Mouse (Mus musculus): Measurements from ENCODE around the gene Olfr76.
"Not testable (repeated sequence)": the region's sequence is repeated elsewhere in the genome, so short reads cannot be mapped to it uniquely, and the experiment has no call there.

Olfr76 gene

GRCm38 (mm10) chr19:12123103-12123502 lies at the start of gene Olfr76:
Gene Olfr76, minus strand, starts transcription at chr19:12123203.
- no peak for DNase-seq (ENCODE audit: low spot score in 2 of 2)

DNA sequence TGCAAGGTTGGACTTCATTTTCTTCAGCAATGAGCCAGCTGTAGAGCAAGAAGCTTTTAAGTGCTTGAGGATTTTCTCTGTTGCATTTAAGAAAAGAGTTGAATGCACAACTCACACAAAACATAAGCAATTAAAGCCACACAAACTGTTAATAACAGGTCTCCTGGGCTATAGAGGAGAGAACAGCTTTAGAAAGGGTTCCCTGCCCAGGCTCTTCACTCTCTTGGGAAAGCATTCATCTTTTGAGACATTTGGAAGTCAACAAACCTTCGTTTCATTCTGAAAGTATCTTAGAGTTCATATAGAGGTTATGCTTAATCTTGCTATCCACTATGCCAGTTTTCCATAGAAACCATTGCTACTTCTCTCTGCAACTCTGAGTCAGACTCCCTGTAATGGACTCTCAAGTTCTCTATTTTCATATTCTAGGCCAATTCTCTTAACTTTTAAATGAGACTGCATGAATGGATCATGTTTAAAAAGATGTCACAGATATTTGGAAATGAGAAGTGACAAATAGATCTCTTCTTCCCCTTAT lies 47.1 kb upstream of the Olfr76 start, which contains the start of gene Olfr1555-ps1:
Olfr1555-ps1 (minus strand) TSS at position 51 of the 538 bp plus-strand sequence.
- not testable (repeated sequence) for DNase-seq (ENCODE audit: low spot score in 2 of 2)

GRCm38 (mm10) chr19:12145452-12145851 lies 22.4 kb upstream of the Olfr76 start:
- no peak for DNase-seq (ENCODE audit: low spot score in 2 of 2)

DNA sequence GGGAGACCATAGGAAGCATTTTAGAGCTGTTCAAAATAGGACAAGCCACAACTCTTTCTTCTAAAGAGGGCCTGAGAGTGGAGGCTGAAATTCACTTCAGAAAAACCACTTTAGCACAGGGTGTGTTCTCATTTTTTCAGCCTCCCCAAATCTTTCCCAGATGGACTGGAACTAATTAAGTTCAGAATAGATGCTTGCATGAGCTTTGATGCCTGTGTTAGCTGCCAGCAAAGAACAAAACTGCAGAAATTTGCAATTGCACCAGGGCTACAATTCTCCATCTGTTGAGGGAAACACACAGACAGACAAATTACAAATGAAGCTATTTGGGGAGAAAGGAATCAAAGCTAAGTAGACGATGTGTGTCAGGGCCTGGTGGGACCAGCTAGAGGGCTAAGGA lies 20.4 kb upstream of the Olfr76 start:
- no peak for DNase-seq (ENCODE audit: low spot score in 2 of 2)

DNA sequence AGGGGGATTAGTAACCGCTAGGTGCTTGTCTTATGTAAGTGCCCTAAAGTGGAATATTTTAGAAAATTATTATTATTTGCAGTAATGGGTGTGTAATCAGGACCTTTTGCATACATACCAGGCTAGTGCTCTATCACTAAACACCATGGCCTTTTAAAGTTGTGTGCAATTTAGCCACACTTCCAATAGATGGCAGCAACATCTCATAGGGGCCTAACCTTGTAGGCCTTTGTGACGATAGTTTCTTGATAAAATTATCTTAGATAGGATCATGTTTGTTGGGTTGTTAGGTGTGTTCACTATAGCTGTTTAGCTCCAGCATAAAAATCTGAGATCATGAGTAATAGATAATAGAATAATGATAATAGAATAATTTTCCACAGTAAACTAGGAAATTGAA lies 11.3 kb upstream of the Olfr76 start:
- no peak for DNase-seq (ENCODE audit: low spot score in 2 of 2)

DNA sequence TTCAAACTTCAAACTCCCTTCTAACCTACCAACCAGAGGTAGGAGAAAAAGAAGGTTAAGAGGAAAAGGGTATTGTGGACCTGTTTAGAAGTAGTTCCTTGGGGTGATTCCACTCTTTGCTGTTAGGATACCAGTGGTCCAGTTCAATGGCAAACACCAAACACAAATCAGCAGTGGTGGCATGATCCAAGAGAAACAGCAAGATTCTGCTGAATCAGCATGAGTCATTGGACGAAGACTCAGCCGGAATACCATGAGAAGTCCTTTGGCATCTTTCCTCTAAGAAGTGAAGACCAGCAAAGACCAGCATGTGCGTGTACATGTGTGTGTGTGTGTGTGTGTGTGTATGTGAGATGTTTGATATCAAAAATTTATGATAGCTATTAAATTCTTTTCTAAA lies 6.5 kb downstream of the Olfr76 start:
- DNase-seq (ENCODE audit: low spot score in 2 of 2) = no peak

GRCm38 (mm10) chr19:12115797-12116196 lies 7.2 kb downstream of the Olfr76 start, which contains the start of gene Olfr1428:
Gene Olfr1428, minus strand, starts transcription at chr19:12115897.
- DNase-seq (ENCODE audit: low spot score in 2 of 2) = no peak

- DNase-seq (ENCODE audit: low spot score in 2 of 2) = no peak
Observed at GRCm38 (mm10) chr19:12113807-12114206, 9.2 kb downstream of the Olfr76 start.

DNA sequence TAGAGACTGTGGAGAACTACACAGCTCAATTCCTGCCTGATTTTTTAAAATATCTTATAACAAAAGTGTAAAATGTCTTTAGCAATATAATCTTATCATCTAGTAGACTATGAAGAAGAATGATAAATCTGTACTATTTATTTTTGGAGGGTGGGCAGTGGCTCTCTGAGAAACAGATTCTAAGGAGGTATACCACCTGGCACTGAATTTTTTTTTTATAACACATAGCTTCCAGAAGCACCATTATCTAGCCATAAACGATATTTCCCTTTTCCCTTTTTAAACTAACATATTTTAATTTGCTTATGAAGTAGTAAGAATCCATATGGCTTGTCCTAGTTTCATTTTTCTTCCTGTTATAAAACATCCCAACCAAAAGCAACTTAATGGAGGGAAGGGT lies 18.5 kb downstream of the Olfr76 start:
- DNase-seq (ENCODE audit: low spot score in 2 of 2) = no peak

DNA sequence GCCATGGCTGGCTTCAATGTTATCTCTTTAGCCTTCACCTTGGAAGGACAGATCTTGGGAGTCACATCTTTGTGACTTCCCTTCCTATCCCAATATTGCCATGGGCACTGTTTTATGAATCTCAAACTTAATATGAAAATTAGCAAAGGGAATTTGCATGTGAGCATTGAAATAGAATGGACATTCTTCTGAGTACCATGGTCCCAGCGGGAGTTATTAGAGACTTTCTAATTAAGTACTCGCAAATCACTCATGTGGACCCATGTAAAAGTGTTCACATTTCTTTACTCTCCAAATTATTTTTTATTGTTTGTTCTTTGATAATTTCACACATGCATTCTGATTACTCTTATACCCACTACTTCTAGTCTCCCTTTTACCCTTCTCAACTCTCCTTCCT lies 19.8 kb downstream of the Olfr76 start, which contains the start of gene Olfr1427:
Olfr1427 (minus strand) TSS at position 101 of the 400 bp plus-strand sequence.
- no peak for DNase-seq (ENCODE audit: low spot score in 2 of 2)

DNA sequence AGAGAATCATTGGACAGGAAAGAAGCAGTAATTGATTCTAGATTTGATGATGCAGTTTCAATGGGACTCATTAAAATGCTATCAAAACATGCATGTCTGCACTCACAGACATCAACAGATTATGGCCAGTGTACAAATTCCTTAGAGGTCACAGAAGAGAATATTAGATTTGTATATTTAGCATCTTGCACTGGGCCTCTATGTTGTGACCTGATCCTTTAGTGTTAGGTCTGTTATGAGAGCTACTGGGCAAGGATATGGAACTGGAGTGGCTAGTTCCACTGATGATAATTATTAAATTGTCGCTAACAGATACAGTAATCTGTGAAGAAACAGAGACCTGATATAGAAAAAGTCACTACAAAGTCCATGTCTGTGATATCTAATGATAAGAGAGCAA lies 31.1 kb downstream of the Olfr76 start, which contains the start of gene Olfr1426:
Olfr1426 (minus strand) TSS at position 101 of the 400 bp plus-strand sequence.
- no peak for DNase-seq (ENCODE audit: low spot score in 2 of 2)

DNA sequence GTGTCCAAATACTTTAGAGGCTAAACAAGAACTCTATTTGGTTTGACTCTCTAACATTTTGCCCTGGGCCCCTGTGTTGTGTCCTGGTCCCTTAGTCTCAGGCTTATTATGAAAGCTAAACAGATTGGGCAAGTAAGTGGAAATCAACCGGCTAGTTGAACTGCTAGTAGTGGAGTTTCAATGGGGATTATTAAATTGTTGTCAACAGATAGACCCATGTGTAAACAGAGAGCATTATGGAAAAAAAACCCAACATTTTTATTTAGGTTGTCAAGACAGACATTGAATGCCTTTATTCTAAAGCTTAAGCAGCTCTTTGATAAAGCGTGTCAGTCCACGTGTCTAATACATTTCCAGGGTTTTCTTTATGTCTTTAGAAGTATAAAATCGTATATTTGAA lies 45.4 kb downstream of the Olfr76 start, which contains the start of gene Olfr1425:
Olfr1425 (minus strand) TSS at position 101 of the 400 bp plus-strand sequence.
- not testable (repeated sequence) for DNase-seq (ENCODE audit: low spot score in 2 of 2)

DNA sequence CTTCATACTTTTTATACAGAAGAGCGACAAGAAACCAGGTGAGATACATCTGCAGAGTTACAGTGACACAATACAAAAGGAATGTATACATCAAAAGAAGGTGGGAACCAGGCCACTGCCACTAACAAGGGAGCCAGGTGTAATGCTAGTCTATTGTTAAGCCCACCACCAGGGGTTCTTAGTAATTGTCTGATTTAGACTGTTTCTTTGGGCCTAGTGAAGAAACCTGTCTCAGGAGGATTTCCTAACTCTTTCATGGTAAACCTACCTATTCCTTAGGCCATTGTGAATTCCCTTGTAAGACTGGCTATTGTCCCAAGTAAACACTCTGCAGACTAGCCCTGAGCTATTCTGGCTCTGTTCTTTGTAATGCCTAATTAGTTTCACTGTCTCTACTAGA lies 53.5 kb downstream of the Olfr76 start:
- DNase-seq (ENCODE audit: low spot score in 2 of 2) = not testable (repeated sequence)

Measured in urinary bladder, postnatal 36 days (tissue).